Mouse (Mus musculus) lung, embryonic 15.5 days (tissue): Measurements from ENCODE around the gene Rims3. TPM values are rescaled to one million over a fixed set of nuclear protein-coding genes. Genes with fewer than 3 reads are reported as not detected.

Experiments used
- ATAC-seq: fragments of 200-750 bp; cut with Nextera tagmentation; 2 replicates; pipeline ENCODE4 v1.8.0; 2017; ENCODE audit warnings: moderate number of reproducible peaks, borderline replicate concordance; ENCODE audit not compliant: low FRiP score, low TSS enrichment; ENCODE audit errors: extremely low read depth
- H3K27ac ChIP-seq: fragments of 300-500 bp; sonication (generic); 2 replicates; pipeline ENCODE4 v1.5.1; 2015; ENCODE audit warnings: moderate library complexity, mild to moderate bottlenecking, inconsistent platforms
- H3K27me3 ChIP-seq: fragments of 300-500 bp; sonication (generic); 2 replicates; pipeline ENCODE4 v1.6.1; 2015; ENCODE audit warnings: inconsistent platforms
- H3K36me3 ChIP-seq: fragments of 300-500 bp; sonication (generic); 2 replicates; pipeline ENCODE4 v1.6.1; 2015; ENCODE audit warnings: inconsistent platforms
- H3K4me1 ChIP-seq: fragments of 300-500 bp; sonication (generic); 2 replicates; pipeline ENCODE4 v1.6.1; 2015; ENCODE audit warnings: inconsistent platforms
- H3K4me2 ChIP-seq: fragments of 300-500 bp; sonication (generic); 2 replicates; pipeline ENCODE4 v1.6.1; 2015; ENCODE audit warnings: inconsistent platforms, mild to moderate bottlenecking, moderate library complexity
- H3K4me3 ChIP-seq: fragments of 300-500 bp; sonication (generic); 2 replicates; pipeline ENCODE4 v1.5.1; 2015; ENCODE audit warnings: mild to moderate bottlenecking, inconsistent platforms
- H3K9ac ChIP-seq: fragments of 300-500 bp; sonication (generic); 2 replicates; pipeline ENCODE4 v1.6.1; 2015; ENCODE audit warnings: inconsistent platforms
- H3K9me3 ChIP-seq: fragments of 300-500 bp; sonication (generic); 2 replicates; pipeline ENCODE4 v1.6.1; 2016; ENCODE audit warnings: inconsistent platforms
- WGBS: fragments of 180-500 bp; shearing (Covaris S2); methylation state at CpG from one replicate; pipeline ENCODE4 v1.1.7; 2015; 5-methylcytosine and 5-hydroxymethylcytosine counted together
- polyA plus RNA-seq: library from polyadenylated mRNA; unstranded; fragments of >200 nt; fragmentation: Nextera tagmentation; extraction: Ambion mirVana; gene quantifications from 2 replicates; pipeline ENCODE4 v1.2.1, GENCODE M21; 2015

Gene Rims3
- polyA plus RNA-seq, 1 experiment from 2014 or later = 0.57 TPM

DNA sequence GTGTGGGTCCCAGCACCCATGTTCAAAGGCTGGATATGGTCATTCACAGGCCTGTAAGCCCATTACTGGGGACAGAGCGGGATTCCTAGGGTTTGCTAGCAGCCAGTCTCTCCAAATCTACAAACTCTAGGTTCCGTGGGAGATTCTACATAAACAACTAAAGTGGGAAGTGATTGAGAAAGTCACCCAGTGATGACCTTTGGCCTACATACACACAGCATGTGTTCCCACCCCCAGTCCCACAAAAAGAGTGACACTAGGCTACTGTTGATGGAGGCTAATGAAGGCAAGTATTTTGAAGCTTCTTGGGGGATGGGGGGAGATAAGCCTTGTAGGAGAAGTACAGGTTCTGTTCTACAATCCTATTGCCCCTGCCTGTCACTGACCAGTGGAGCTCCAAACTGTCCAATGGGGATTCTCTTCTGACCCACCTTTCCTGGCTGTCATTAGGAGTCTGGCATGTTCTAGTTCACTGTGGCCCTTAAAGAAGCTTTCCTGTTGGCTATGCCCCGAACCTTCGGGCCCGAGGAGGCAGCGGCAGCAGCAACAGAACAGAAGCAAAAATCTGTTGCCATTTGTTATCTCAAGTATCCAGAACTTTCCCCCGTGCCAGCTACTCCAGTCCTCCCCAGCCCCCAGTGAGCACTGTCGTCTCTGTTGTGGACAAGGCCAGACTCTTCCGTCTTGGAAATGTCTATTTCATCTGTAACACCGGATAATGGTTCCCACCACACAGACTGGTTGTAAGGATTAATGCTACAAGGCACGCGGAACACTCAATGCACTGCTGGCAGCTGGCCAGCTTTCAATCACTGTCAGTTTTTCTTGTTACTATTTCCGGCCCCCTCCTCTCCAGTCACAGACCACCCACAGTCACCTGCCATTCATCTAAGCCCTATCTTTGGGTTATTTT, 30.8 kb downstream of the Rims3 start:
- WGBS = 11% methylated on average over 13 of the region's 13 CpGs
- Histone ChIP-seq H3K9me3 (no peaks in the 10 kb centered on the region), H3K27me3 (no peaks in the 10 kb centered on the region), H3K4me3 (no peak overlapping the region), H3K4me1 (peaks cover 16% of the 10 kb centered on the region), H3K9ac (no peak overlapping the region), H3K4me2 (0 out of 2 replicates have a peak overlapping the region, but pooled peaks have one; percentile 22), H3K27ac (no peak overlapping the region), H3K36me3 (no peaks in the 10 kb centered on the region)
- ATAC-seq = no peak

DNA sequence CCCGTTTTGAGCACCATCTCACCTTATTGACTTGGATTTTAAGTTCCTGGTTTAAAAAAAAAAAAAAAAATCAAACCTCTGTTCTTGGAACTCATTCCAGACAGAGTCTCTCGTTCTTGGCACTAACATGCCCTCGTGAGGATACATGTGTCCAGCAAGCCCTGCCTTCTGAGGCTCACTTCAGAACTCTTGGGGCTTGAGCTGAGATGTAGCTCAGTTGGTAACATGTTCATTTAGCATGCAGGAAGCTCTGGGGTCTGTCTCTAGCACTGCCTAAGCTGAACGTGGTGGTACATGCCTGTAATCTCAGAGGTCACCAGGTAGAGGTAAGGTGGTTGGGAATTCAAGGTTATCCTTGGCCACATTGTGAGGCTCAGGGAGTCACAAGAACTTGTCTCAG, 31.5 kb downstream of the Rims3 start:
- WGBS = 10% methylated on average over 4 of the region's 4 CpGs
- H3K36me3 ChIP-seq = no peaks in the 10 kb centered on the region
- no peak for ATAC-seq
- H3K27me3 ChIP-seq = no peaks in the 10 kb centered on the region
- H3K4me1 ChIP-seq = peaks cover 16% of the 10 kb centered on the region
- H3K9ac ChIP-seq = no peak overlapping the region
- H3K4me2 ChIP-seq = no peak overlapping the region
- no peak overlapping the region for H3K4me3 ChIP-seq
- no peaks in the 10 kb centered on the region for H3K9me3 ChIP-seq
- no peak overlapping the region for H3K27ac ChIP-seq

DNA sequence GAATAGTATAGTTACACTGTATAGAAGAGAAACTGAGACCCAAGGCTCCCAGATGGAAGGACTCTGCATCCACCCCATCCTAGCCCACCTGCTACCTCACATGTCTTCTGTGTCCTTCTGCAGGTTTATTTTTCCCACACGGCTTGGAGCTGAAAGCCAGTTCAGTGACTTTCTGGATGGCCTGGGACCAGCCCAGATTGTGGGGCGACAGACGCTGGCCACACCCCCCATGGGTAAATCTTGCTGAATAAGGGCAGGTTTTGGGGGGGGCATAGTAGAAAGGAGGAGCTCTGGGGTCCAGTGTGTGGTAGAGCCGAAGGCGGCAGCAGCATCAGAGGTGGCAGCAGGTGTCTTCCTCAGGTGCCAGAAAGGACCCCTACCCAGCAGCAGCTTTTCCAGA, 32.2 kb downstream of the Rims3 start:
- H3K4me2 ChIP-seq = no peak overlapping the region
- H3K4me1 ChIP-seq = peaks cover 16% of the 10 kb centered on the region
- no peak overlapping the region for H3K4me3 ChIP-seq
- ATAC-seq = no peak
- no peaks in the 10 kb centered on the region for H3K9me3 ChIP-seq
- WGBS = 73% methylated on average over 5 of the region's 5 CpGs
- H3K27me3 ChIP-seq = no peaks in the 10 kb centered on the region
- no peak overlapping the region for H3K27ac ChIP-seq
- H3K36me3 ChIP-seq = no peaks in the 10 kb centered on the region
- H3K9ac ChIP-seq = no peak overlapping the region

DNA sequence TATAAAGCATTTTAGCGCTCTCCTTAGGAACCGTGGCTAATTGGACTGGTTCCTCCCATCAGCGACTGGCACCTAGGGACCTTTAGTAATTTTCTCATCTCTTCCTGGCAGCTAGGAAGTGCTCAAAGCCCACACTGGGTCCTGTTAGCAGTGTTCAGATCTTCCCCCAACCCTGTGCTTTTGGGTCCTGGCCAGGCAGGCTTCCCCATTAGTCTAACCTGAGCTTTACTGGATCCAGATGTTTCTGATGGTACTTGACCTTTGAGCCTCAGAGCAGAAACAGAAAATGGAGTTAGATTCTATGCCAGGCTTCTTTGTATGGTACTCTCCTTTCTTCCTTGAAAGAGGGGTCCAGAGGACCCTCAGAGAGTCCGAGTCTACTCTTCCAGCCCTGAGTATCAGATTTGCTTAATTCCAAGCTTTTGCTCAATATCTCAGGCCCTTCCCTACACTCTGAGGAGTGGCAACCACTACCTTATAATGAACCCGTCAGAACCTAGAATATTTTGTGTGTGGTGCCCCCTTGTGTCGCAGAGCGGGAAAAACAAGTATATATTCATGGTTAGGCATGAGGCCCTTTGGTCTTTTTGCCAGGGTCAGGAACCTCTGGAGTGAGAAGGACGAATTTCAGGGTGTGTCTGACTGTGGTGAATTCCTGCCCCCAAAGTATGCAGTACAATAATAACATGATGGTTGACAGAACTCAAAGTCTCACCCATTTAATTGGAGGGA, 32.9 kb downstream of the Rims3 start:
- Histone ChIP-seq H3K27ac (no peak overlapping the region), H3K27me3 (no peaks in the 10 kb centered on the region), H3K36me3 (no peaks in the 10 kb centered on the region), H3K9ac (no peak overlapping the region), H3K4me3 (no peak overlapping the region), H3K9me3 (no peaks in the 10 kb centered on the region), H3K4me2 (no peak overlapping the region), H3K4me1 (peaks cover 16% of the 10 kb centered on the region)
- 0 out of 2 replicates have a peak, but pooled peaks have one; percentile 25 for ATAC-seq
- 29% methylated on average over 8 of the region's 8 CpGs for WGBS

DNA sequence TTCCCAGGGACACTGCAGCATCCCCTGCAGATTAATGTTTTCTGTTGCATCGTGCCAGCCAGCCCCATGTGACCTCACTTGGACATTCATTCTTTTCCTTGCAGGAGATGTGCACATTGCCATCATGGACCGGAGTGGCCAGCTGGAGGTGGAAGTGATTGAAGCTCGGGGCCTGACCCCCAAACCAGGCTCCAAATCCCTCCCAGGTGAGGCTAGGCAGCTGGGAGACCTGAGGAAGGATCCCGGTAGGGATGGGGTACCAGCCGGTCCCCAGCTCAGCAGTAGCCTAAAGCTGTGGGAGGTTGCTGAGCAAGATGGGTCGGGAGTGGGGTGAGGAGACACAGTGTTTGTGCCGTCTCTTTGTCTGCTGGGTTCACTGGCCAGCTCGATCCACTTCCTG, 34.3 kb downstream of the Rims3 start:
- Histone ChIP-seq H3K27ac (no peak overlapping the region), H3K9me3 (no peaks in the 10 kb centered on the region), H3K4me1 (peaks cover 17% of the 10 kb centered on the region), H3K4me2 (no peak overlapping the region), H3K4me3 (no peak overlapping the region), H3K36me3 (no peaks in the 10 kb centered on the region), H3K9ac (no peak overlapping the region), H3K27me3 (no peaks in the 10 kb centered on the region)
- 47% methylated on average over 8 of the region's 8 CpGs for WGBS
- no peak for ATAC-seq

DNA sequence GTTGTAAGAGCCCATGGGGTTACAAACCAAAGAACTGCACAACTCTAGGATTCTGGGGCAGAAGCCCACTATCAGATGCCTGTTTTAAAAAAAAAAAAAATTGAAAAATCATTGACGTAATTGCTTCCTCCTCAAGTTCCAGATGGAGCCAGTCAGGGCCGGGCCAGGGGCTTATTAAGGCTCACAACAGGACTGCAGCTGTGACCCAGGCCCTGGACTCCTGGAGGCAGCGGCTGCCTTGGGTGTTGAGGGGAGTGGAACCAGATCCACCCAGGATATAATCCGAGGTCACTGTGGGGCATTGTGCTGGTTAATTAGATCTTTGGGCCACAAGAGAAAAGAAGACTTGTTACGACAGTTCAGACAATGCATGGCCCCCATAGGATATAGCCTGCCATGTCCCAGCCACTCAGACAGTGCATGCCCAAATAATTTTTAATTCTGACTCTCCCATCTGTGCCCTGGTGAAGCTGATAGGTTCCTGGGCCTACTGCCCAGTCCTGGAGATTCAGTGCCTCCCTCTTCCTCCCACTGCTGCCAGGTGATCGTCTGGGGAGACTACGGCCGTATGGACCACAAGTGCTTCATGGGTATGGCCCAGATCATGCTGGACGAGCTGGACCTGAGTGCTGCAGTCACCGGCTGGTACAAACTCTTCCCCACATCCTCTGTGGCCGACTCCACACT, 36.3 kb downstream of the Rims3 start:
- H3K4me1 ChIP-seq = peaks cover 8% of the 10 kb centered on the region
- H3K36me3 ChIP-seq = no peaks in the 10 kb centered on the region
- no peak for ATAC-seq
- no peak overlapping the region for H3K27ac ChIP-seq
- no peaks in the 10 kb centered on the region for H3K9me3 ChIP-seq
- H3K27me3 ChIP-seq = no peaks in the 10 kb centered on the region
- H3K9ac ChIP-seq = no peak overlapping the region
- no peak overlapping the region for H3K4me3 ChIP-seq
- 56% methylated on average over 11 of the region's 11 CpGs for WGBS
- H3K4me2 ChIP-seq = no peak overlapping the region

DNA sequence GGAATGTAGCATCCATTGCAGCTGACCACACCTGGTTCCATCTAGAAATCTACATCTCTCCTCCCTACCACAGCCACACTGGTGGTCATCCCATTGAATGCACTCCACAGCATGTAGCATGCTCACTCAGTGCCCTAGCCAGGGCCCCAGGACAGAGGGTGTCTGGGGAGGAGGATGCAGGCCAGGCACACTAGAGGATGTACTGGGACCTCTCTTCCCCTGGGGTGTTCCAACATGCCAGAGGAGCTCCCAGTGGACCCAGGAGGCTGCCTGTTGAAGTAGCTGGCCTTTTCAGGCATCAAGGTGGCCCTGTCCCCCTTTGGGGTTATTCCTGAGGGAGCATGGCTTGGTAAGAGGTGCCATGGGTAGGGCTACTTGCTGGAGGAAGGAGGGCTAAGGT, 37.3 kb downstream of the Rims3 start:
- Histone ChIP-seq H3K4me3 (no peak overlapping the region), H3K36me3 (no peaks in the 10 kb centered on the region), H3K4me2 (no peak overlapping the region), H3K9me3 (no peaks in the 10 kb centered on the region), H3K9ac (no peak overlapping the region), H3K27me3 (no peaks in the 10 kb centered on the region), H3K4me1 (0 out of 2 replicates have a peak, but pooled peaks cover 3% of the 10 kb centered on the region), H3K27ac (no peak overlapping the region)
- no peak for ATAC-seq

DNA sequence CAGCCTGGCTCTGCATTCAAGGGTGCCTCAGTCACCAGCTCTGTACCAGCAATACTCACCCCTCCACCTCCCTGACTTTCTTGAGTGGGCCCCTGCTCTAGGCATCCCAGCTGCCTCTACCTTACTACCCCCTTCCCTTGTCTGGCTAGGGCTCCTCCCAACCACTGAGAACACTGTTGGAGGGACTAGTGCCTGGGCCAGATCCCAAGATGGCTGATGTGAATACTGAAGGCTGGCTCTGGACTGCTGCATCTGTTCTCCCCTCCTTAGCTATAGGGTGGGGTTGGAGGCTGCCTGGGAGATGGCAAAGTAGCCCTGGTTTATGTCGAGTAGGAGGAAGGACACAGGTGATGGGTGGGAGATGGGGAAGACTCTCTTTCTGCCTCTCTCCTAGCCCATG, 37.9 kb downstream of the Rims3 start:
- no peak overlapping the region for H3K9ac ChIP-seq
- 33% methylated on average over 1 of the region's 1 CpGs for WGBS
- no peaks in the 10 kb centered on the region for H3K9me3 ChIP-seq
- H3K27ac ChIP-seq = no peak overlapping the region
- H3K27me3 ChIP-seq = no peaks in the 10 kb centered on the region
- no peak for ATAC-seq
- H3K36me3 ChIP-seq = no peaks in the 10 kb centered on the region
- H3K4me2 ChIP-seq = no peak overlapping the region
- no peak overlapping the region for H3K4me3 ChIP-seq
- H3K4me1 ChIP-seq = 0 out of 2 replicates have a peak, but pooled peaks cover 3% of the 10 kb centered on the region

DNA sequence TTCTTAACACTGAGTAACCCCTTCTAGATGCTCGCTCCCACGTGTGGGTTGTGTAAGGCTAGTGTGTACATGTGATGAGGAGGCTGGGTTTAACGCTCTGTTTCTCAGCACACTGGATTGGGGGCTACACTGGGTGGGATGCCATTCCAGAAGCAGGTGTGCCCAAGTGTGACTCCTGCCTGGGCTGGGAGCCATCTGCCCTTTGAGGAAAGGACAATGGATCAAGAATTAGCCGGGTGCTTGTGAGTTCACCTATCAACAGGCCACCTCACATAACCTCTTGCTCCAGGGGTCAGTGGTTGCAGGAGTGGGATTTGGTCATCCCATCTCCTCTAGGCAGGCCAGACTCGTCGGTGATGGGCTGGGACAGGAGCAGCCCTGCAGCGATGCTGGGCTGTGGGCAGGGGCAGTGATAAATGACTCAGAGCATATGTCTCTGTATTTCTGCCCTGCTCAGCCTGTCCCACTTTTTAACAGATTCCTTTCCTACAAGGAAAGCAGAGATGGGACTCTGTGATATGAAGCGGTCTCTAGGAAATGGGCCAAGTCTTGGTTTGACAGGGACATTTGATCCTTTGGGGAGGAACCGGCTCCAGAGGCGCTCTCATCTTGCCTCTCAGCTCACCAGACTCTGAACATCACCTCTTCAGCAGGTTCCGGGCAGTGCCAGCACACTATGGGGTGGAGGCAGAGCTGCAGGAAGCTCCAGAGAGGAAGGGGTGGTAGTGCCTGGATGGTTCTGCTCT, 39.2 kb downstream of the Rims3 start:
- ATAC-seq = no peak
- Histone ChIP-seq H3K9ac (no peak overlapping the region), H3K4me1 (0 out of 2 replicates have a peak, but pooled peaks cover 3% of the 10 kb centered on the region), H3K27ac (no peak overlapping the region), H3K9me3 (no peaks in the 10 kb centered on the region), H3K36me3 (no peaks in the 10 kb centered on the region), H3K27me3 (no peaks in the 10 kb centered on the region), H3K4me2 (no peak overlapping the region), H3K4me3 (no peak overlapping the region)
- WGBS = 47% methylated on average over 11 of the region's 11 CpGs

DNA sequence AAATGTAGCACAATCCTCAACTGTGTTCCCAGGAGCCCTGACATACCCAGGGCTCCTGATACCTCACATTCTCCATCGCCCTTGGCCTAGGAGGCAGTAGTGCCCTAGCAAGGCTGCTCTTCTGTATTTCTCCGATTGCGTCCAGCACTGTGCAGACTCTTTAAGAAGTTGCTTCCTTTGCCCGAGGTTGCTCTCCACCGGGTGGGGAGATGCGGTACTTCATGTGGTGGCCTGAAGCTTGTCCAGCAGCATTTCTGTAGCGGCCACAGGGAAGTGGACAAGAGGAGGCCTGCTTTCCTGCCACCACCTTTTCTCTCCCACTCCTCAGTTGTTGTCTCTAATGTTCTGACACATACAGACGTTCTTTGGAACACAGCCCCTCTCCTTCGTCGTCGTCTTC, 40.0 kb downstream of the Rims3 start:
- 57% methylated on average over 11 of the region's 11 CpGs for WGBS

DNA sequence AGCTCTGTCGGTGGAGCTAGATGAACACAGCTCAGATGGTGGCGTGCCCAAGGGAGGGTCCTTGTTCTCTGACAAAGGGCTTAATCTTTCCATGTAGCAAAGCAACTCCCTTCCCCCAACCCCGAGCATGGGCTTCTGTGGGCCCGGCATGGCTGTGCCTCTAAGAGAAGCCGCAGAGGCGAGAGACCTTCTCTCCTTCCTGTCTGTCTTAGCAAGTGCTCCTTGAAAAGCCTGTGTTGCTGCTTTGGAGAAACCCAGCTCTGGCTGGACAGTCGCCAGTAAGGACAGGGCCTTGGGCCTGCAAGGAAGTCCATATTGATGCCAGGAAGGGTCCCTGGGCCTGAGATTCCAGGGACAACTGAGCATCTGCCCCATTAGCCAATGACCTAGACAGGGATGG, 40.6 kb downstream of the Rims3 start:
- no peaks in the 10 kb centered on the region for H3K9me3 ChIP-seq
- no peak overlapping the region for H3K27ac ChIP-seq
- H3K4me3 ChIP-seq = no peak overlapping the region
- WGBS = 66% methylated on average over 7 of the region's 7 CpGs
- no peaks in the 10 kb centered on the region for H3K27me3 ChIP-seq
- no peak for ATAC-seq
- H3K9ac ChIP-seq = no peak overlapping the region
- H3K36me3 ChIP-seq = no peaks in the 10 kb centered on the region
- no peak overlapping the region for H3K4me2 ChIP-seq
- H3K4me1 ChIP-seq = 0 out of 2 replicates have a peak, but pooled peaks cover 3% of the 10 kb centered on the region

More for the DNA sequence above, 40.0 kb downstream of the Rims3 start:
- no peaks in the 10 kb centered on the region for H3K27me3 ChIP-seq
- 0 out of 2 replicates have a peak, but pooled peaks cover 3% of the 10 kb centered on the region for H3K4me1 ChIP-seq
- no peaks in the 10 kb centered on the region for H3K9me3 ChIP-seq
- no peak for ATAC-seq
- H3K9ac ChIP-seq = no peak overlapping the region
- no peak overlapping the region for H3K27ac ChIP-seq
- H3K36me3 ChIP-seq = no peaks in the 10 kb centered on the region
- H3K4me2 ChIP-seq = no peak overlapping the region
- H3K4me3 ChIP-seq = no peak overlapping the region
